Mouse (Mus musculus) forebrain, embryonic 15.5 days (tissue): Measurements from ENCODE around the gene Alox15. TPM values are rescaled to one million over a fixed set of nuclear protein-coding genes. Genes with fewer than 3 reads are reported as not detected.

Source experiments
- ATAC-seq: fragments of 200-750 bp; cut with Nextera tagmentation; replicated peaks from 2 replicates; pipeline ENCODE4 v1.8.0; 2017; ENCODE audit warnings: mild to moderate bottlenecking, moderate TSS enrichment, moderate library complexity
- H3K27ac ChIP-seq: fragments of 300-500 bp; sonication (generic); replicated peaks from 2 replicates; pipeline ENCODE4 v1.5.1; 2015; ENCODE audit warnings: mild to moderate bottlenecking, inconsistent platforms
- H3K27me3 ChIP-seq: fragments of 300-500 bp; sonication (generic); 2 replicates; pipeline ENCODE4 v1.6.1; 2015; ENCODE audit warnings: inconsistent platforms
- H3K36me3 ChIP-seq: fragments of 300-500 bp; sonication (generic); 2 replicates; pipeline ENCODE4 v1.6.1; 2015; ENCODE audit warnings: mild to moderate bottlenecking, inconsistent platforms
- H3K4me1 ChIP-seq: fragments of 300-500 bp; sonication (generic); 2 replicates; pipeline ENCODE4 v1.6.1; 2015; ENCODE audit warnings: inconsistent platforms
- H3K4me2 ChIP-seq: fragments of 300-500 bp; sonication (generic); replicated peaks from 2 replicates; pipeline ENCODE4 v1.6.1; 2015; ENCODE audit warnings: mild to moderate bottlenecking, inconsistent platforms
- H3K4me3 ChIP-seq: fragments of 300-500 bp; sonication (generic); 2 replicates; pipeline ENCODE4 v1.5.1; 2015; ENCODE audit warnings: mild to moderate bottlenecking, inconsistent platforms
- H3K9ac ChIP-seq: fragments of 300-500 bp; sonication (generic); replicated peaks from 2 replicates; pipeline ENCODE4 v1.6.1; 2015; ENCODE audit warnings: mild to moderate bottlenecking, inconsistent platforms
- H3K9me3 ChIP-seq: fragments of 300-500 bp; sonication (generic); 2 replicates; pipeline ENCODE4 v1.6.1; 2016; ENCODE audit warnings: inconsistent platforms
- WGBS: fragments of 180-500 bp; shearing (Covaris S2); methylation state at CpG from one replicate; pipeline ENCODE4 v1.1.7; 2015; ENCODE audit warnings: mixed read lengths; 5-methylcytosine and 5-hydroxymethylcytosine counted together
- polyA plus RNA-seq: library from polyadenylated mRNA; unstranded; fragments of >200 nt; fragmentation: Nextera tagmentation; extraction: Ambion mirVana; gene quantifications from 2 replicates; pipeline ENCODE4 v1.2.1, GENCODE M21; 2015

The Alox15 gene
- polyA plus RNA-seq, 1 experiment from 2014 or later, result not detected

DNA sequence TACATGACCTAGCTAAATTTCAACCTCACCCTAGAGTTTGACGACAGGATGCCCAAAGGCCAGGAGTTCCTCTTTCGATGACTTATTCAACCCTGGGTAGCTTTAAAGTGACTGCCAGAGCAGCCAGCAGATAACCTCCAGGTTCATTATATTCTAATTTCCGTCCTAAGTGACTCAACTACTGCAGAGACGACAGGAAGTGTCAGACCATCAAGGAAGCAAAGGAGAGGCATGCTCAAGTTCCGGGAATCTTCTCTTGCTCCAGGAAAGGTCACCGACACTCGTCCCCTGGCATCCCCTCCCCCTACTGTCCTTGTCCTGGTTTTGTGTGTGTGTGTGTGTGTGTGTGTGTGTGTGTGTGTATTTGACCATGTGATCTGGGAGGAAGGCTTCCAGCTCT is 45.7 kb downstream of the Alox15 start:
- Histone ChIP-seq H3K9me3 (no peaks in the 10 kb centered on the region), H3K9ac (no peak overlapping the region), H3K4me1 (no peaks in the 10 kb centered on the region), H3K36me3 (no peaks in the 10 kb centered on the region), H3K4me2 (no peak overlapping the region), H3K4me3 (no peak overlapping the region), H3K27me3 (no peaks in the 10 kb centered on the region), H3K27ac (no peak overlapping the region)
- WGBS, result 83% methylated on average over 7 of the region's 7 CpGs
- ATAC-seq, result no peak

DNA sequence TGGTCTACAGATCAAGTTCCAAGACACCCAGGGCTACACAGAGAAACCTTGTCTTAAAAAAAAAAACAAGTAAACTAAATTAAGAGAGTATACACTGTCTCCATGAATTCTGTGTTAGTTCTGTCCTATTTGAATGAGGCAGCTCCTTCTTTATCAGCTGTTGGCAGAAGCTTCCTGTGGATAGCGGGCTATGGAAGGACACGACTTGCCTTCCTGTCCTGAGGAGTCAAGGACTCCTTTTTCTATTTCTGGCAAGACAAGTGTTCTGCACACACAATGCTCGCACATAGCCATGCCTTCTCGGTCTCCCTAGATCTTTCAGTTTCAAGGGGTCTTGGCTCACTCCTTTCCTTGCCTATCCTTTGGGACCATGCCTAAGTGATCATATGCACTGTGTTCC is 49.5 kb downstream of the Alox15 start:
- Histone ChIP-seq H3K4me2 (no peak overlapping the region), H3K9ac (no peak overlapping the region), H3K27me3 (no peaks in the 10 kb centered on the region), H3K36me3 (no peaks in the 10 kb centered on the region), H3K9me3 (no peaks in the 10 kb centered on the region), H3K27ac (no peak overlapping the region), H3K4me3 (no peak overlapping the region), H3K4me1 (no peaks in the 10 kb centered on the region)
- ATAC-seq, result no peak
- WGBS, result 85% methylated on average over 4 of the region's 4 CpGs

DNA sequence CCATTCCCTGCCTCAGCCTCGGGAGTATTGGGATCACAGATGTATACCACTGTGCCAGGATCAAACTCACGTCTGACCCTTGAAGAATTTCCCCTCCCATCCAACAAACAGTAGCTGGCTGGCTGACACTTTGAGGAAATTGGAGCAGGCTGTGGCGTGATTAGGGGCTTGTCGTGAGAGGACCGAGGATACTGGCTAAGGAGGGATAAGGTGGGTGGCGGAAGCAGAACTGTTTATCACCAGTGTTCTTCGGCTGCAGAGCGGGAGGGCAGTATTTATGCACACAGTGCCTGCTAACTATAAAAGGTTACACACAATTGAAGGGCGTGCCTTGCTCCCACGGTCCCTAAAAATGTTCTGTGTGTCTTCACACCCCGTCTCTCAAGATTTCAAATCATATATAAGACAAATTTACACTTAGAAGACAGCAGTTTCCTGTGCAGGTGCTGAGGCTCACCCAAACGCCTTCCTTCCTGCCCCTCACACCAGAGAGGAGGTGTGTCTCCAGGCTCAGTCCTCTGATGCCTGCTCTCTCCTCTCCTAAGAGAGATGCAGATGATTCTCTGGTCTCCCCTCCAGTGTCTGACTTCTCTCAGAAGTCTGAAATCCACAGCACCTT is 53.9 kb downstream of the Alox15 start:
- no peak for ATAC-seq
- no peak overlapping the region for H3K4me2 ChIP-seq
- no peaks in the 10 kb centered on the region for H3K36me3 ChIP-seq
- no peaks in the 10 kb centered on the region for H3K4me1 ChIP-seq
- no peak overlapping the region for H3K9ac ChIP-seq
- H3K4me3 ChIP-seq, result no peak overlapping the region
- no peaks in the 10 kb centered on the region for H3K9me3 ChIP-seq
- no peak overlapping the region; the same call in 1 of the 2 replicates for H3K27ac ChIP-seq
- 72% methylated on average over 12 of the region's 12 CpGs for WGBS
- H3K27me3 ChIP-seq, result no peaks in the 10 kb centered on the region

DNA sequence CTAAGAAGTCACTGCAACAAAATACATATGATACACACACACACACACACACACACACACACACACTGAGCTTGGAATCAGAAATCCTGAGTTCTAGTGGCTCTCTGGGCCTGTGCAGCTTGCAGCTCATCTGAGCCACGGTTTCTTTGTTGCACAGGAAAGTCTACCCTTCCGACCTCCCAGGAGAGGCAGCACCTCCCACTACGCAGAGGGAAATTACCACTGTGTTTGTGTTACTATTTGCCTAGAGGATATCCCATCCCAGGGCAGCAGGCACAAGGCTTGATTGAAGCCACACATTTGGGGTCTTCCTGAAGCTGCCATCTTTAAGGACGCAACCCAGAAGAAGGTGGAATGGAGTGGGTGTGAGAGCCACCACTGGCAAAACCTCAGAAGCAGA is 54.4 kb downstream of the Alox15 start:
- 64% methylated on average over 4 of the region's 4 CpGs for WGBS
- ATAC-seq, result no peak
- no peaks in the 10 kb centered on the region for H3K4me1 ChIP-seq
- H3K27me3 ChIP-seq, result no peaks in the 10 kb centered on the region
- no peak overlapping the region for H3K4me2 ChIP-seq
- H3K9ac ChIP-seq, result no peak overlapping the region
- no peaks in the 10 kb centered on the region for H3K36me3 ChIP-seq
- H3K4me3 ChIP-seq, result no peak overlapping the region
- H3K27ac ChIP-seq, result no peak overlapping the region; the same call in 1 of the 2 replicates
- no peaks in the 10 kb centered on the region for H3K9me3 ChIP-seq

Other genes starting within 250 kb of the Alox15 start
- 0.56 and 0.64 TPM in 2 replicates for gene Mgl2, start 221.7 kb downstream of the Alox15 start, polyA plus RNA-seq
- 0.73 and 0.75 TPM in 2 replicates for gene Clec10a, start 195.8 kb downstream of the Alox15 start, polyA plus RNA-seq
- gene Slc16a11, start 139.3 kb downstream of the Alox15 start, polyA plus RNA-seq, result 3.2 and 3.6 TPM in 2 replicates
- 14.9 and 17.7 TPM in 2 replicates for gene Slc16a13, start 131.0 kb downstream of the Alox15 start, polyA plus RNA-seq
- gene Bcl6b, start 122.2 kb downstream of the Alox15 start, polyA plus RNA-seq, result 5.7 and 6.1 TPM in 2 replicates
- gene 0610010K14Rik, start 114.1 kb downstream of the Alox15 start, polyA plus RNA-seq, result 191 and 199 TPM in 2 replicates
- 12.9 and 13.0 TPM in 2 replicates for gene Gm21988, start 112.2 kb downstream of the Alox15 start, polyA plus RNA-seq
- 271 and 278 TPM in 2 replicates for gene Rnasek, start 112.2 kb downstream of the Alox15 start, polyA plus RNA-seq
- gene Alox12, start 96.7 kb downstream of the Alox15 start, polyA plus RNA-seq, result 0.66 and 0.79 TPM in 2 replicates
- gene Alox12e, start 29.4 kb downstream of the Alox15 start, polyA plus RNA-seq, result not detected in 2 replicates
- gene Pelp1, start 58.0 kb upstream of the Alox15 start, polyA plus RNA-seq, result 33.4 and 37.2 TPM in 2 replicates
- gene Arrb2, start 80.6 kb upstream of the Alox15 start, polyA plus RNA-seq, result 38.1 and 38.4 TPM in 2 replicates
- gene Med11, start 99.9 kb upstream of the Alox15 start, polyA plus RNA-seq, result 40.2 and 45.0 TPM in 2 replicates
- 0.52 and 0.56 TPM in 2 replicates for gene Zmynd15, start 107.4 kb upstream of the Alox15 start, polyA plus RNA-seq
- gene Cxcl16, start 108.0 kb upstream of the Alox15 start, polyA plus RNA-seq, result 1.4 and 1.9 TPM in 2 replicates
- gene Tm4sf5, start 153.2 kb upstream of the Alox15 start, polyA plus RNA-seq, result 1.0 and 2.0 TPM in 2 replicates
- 0.29 and 0.36 TPM in 2 replicates for gene Vmo1, start 162.6 kb upstream of the Alox15 start, polyA plus RNA-seq
- gene Gltpd2, start 167.2 kb upstream of the Alox15 start, polyA plus RNA-seq, result 0.14 TPM in 1 of 2 replicates, not detected in the other
- 750 and 789 TPM in 2 replicates for gene Psmb6, start 173.3 kb upstream of the Alox15 start, polyA plus RNA-seq
- gene Gm40193, start 180.9 kb upstream of the Alox15 start, polyA plus RNA-seq, result not detected in 2 replicates
- gene Pld2, start 188.0 kb upstream of the Alox15 start, polyA plus RNA-seq, result 7.0 and 8.2 TPM in 2 replicates
- 14.3 and 15.6 TPM in 2 replicates for gene Mink1, start 210.8 kb upstream of the Alox15 start, polyA plus RNA-seq